Mouse (Mus musculus) embryonic fibroblast, embryonic 13.5 days (primary cell): ENCODE data around the gene Rasgrp2. TPM values are rescaled to one million over a fixed set of nuclear protein-coding genes. Genes with fewer than 3 reads are reported as not detected.

Source experiments
- H3K27ac ChIP-seq: 2 replicates; pipeline ENCODE4 v1.5.1; 2012; ENCODE audit warnings: low read length, control low read depth, inconsistent platforms; ENCODE audit not compliant: insufficient read depth
- H3K4me1 ChIP-seq: 2 replicates; pipeline ENCODE4 v1.6.1; 2011; ENCODE audit warnings: low read length; ENCODE audit not compliant: control insufficient read depth, insufficient read depth
- H3K4me3 ChIP-seq: 2 replicates; pipeline ENCODE4 v1.5.1; 2011; ENCODE audit warnings: mild to moderate bottlenecking, control low read depth, low read length; ENCODE audit not compliant: insufficient read depth
- CTCF ChIP-seq: IDR thresholded peaks from 2 replicates; pipeline ENCODE4 v1.5.1; 2011; ENCODE audit warnings: mild to moderate bottlenecking, control low read depth, low read length, moderate library complexity, borderline replicate concordance; ENCODE audit not compliant: insufficient read depth
- POLR2A ChIP-seq: IDR thresholded peaks from 2 replicates; pipeline ENCODE4 v1.6.1; 2011; ENCODE audit warnings: low read depth, mild to moderate bottlenecking, control low read depth, low read length, moderate library complexity
- polyA plus RNA-seq: library from polyadenylated mRNA; stranded (reverse); fragments of >200 nt; gene quantifications from 2 replicates; pipeline ENCODE4 v1.2.4, GENCODE M21; 2011; ENCODE audit warnings: low read depth; ENCODE audit not compliant: missing spikeins, insufficient read length

Rasgrp2 gene
- polyA plus RNA-seq, 1 experiment: 1.8 TPM

- H3K4me3 ChIP-seq: no peak overlapping the region
- H3K27ac ChIP-seq: no peak overlapping the region
- TF ChIP-seq POLR2A (no peak), CTCF (no peak)
- H3K4me1 ChIP-seq: no peaks in the 10 kb centered on the region
Observed at GRCm38 (mm10) chr19:6403869-6404268, 4.7 kb downstream of the Rasgrp2 start.

GRCm38 (mm10) chr19:6405433-6405832, 6.3 kb downstream of the Rasgrp2 start:
- Histone ChIP-seq H3K4me1 (no peaks in the 10 kb centered on the region), H3K4me3 (no peak overlapping the region), H3K27ac (no peak overlapping the region)
- no peak for TF ChIP-seq CTCF
- TF ChIP-seq POLR2A: no peak

- no peak overlapping the region for H3K4me3 ChIP-seq
- TF ChIP-seq CTCF (no peak), POLR2A (no peak)
- H3K27ac ChIP-seq: no peak overlapping the region
- H3K4me1 ChIP-seq: no peaks in the 10 kb centered on the region
Observed at GRCm38 (mm10) chr19:6407109-6407508, 8.0 kb downstream of the Rasgrp2 start.

GRCm38 (mm10) chr19:6407816-6408510, 8.8 kb downstream of the Rasgrp2 start:
- H3K4me3 ChIP-seq: no peak overlapping the region
- no peaks in the 10 kb centered on the region for H3K4me1 ChIP-seq
- TF ChIP-seq CTCF (no peak), POLR2A (no peak)
- H3K27ac ChIP-seq: no peak overlapping the region

- no peaks in the 10 kb centered on the region for H3K4me1 ChIP-seq
- H3K4me3 ChIP-seq: no peak overlapping the region
- H3K27ac ChIP-seq: no peak overlapping the region
- TF ChIP-seq CTCF (no peak), POLR2A (no peak)
Observed at GRCm38 (mm10) chr19:6408749-6409148, 9.6 kb downstream of the Rasgrp2 start.

GRCm38 (mm10) chr19:6409176-6409575, 10.0 kb downstream of the Rasgrp2 start:
- Histone ChIP-seq H3K4me3 (no peak overlapping the region), H3K4me1 (no peaks in the 10 kb centered on the region), H3K27ac (no peak overlapping the region)
- TF ChIP-seq CTCF (no peak), POLR2A (no peak)

GRCm38 (mm10) chr19:6409936-6410335, 10.8 kb downstream of the Rasgrp2 start:
- H3K27ac ChIP-seq: no peak overlapping the region
- no peak overlapping the region for H3K4me3 ChIP-seq
- no peaks in the 10 kb centered on the region for H3K4me1 ChIP-seq
- TF ChIP-seq POLR2A (no peak), CTCF (no peak)

- Histone ChIP-seq H3K4me3 (no peak overlapping the region), H3K27ac (no peak overlapping the region), H3K4me1 (no peaks in the 10 kb centered on the region)
- TF ChIP-seq POLR2A (no peak), CTCF (no peak)
Observed at GRCm38 (mm10) chr19:6412798-6413197, 13.7 kb downstream of the Rasgrp2 start.

- H3K27ac ChIP-seq: no peak overlapping the region
- no peak overlapping the region for H3K4me3 ChIP-seq
- H3K4me1 ChIP-seq: no peaks in the 10 kb centered on the region
- TF ChIP-seq CTCF (no peak), POLR2A (no peak)
Observed at GRCm38 (mm10) chr19:6415454-6415853, 16.3 kb downstream of the Rasgrp2 start.

- H3K27ac ChIP-seq: no peak overlapping the region
- TF ChIP-seq CTCF: no peak
- TF ChIP-seq POLR2A: no peak
- no peaks in the 10 kb centered on the region for H3K4me1 ChIP-seq
- no peak overlapping the region for H3K4me3 ChIP-seq
Observed at GRCm38 (mm10) chr19:6416124-6416770, 17.1 kb downstream of the Rasgrp2 start.
